Mouse (Mus musculus): ENCODE measurements around the gene Acsl5. TPM values are rescaled to one million over a fixed set of nuclear protein-coding genes. Genes with fewer than 3 reads are reported as not detected.

Acsl5 gene
- polyA plus RNA-seq, 1 experiment: not detected

DNA sequence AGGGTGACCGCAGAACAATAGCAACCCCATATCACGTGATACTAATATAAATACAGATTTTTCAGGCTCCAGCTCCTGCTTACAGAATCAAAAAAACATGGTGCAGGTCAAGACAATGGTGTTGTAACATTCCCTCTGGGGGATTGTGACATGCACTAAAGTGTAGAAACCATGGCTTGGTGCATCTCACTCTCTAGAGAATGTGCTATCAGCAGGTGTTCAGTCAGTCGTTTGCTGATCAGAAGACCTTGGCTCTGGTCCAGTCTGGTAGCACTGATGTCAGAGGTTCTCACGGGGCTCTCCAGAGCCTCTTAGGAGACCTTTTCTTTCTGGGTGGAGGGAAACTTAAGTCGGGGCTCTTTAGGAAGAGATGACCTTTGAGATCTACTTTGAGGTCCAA lies 1.3 kb upstream of the Acsl5 start:
- WGBS: 78% methylated on average over 5 of the region's 5 CpGs
- peaks cover 13% of the 10 kb centered on the region; the same call in 1 of the 2 replicates for H3K4me1 ChIP-seq (ENCODE audit: control insufficient read depth, insufficient read depth, low read length)
- H3K27ac ChIP-seq (ENCODE audit: insufficient read depth, low read depth, low read length): no peak overlapping the region
- TF ChIP-seq CTCF (IDR thresholded peaks at IDR 0.05; ENCODE audit: insufficient read depth, low read depth, low read length) (no peak), POLR2A (IDR thresholded peaks at IDR 0.05; ENCODE audit: insufficient read depth, low read depth, low read length) (no peak)
- no peak overlapping the region for H3K4me3 ChIP-seq (ENCODE audit: insufficient read depth, low read depth, low read length)

DNA sequence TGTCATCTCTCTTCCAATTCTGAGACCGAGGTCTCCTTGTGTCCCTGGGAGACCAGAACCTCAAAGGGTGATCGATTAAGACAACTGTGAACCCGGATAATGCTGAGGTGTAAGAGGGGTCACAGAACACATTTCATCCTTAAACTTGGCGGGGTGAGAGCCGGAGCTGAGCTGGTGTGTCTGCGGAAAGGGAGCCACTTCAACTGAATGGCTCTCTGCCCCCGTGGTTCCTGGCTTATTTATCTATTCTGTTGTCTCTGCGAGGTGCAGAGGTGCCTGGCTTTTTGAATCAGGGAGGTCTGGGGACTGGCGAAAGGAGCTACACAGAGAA lies 1.5 kb downstream of the Acsl5 start:
- peak overlapping the region; percentile 68 for H3K4me3 ChIP-seq (ENCODE audit: insufficient read depth, low read depth, low read length)
- TF ChIP-seq POLR2A (IDR thresholded peaks at IDR 0.05; ENCODE audit: insufficient read depth, low read depth, low read length) (no peak), CTCF (IDR thresholded peaks at IDR 0.05; ENCODE audit: insufficient read depth, low read depth, low read length) (no peak)
- peaks cover 11% of the 10 kb centered on the region; the same call in 1 of the 2 replicates for H3K4me1 ChIP-seq (ENCODE audit: control insufficient read depth, insufficient read depth, low read length)
- H3K27ac ChIP-seq (ENCODE audit: insufficient read depth, low read depth, low read length): peak overlapping the region; percentile 49; the same call in 1 of the 2 replicates
- 7% methylated on average over 9 of the region's 9 CpGs for WGBS

DNA sequence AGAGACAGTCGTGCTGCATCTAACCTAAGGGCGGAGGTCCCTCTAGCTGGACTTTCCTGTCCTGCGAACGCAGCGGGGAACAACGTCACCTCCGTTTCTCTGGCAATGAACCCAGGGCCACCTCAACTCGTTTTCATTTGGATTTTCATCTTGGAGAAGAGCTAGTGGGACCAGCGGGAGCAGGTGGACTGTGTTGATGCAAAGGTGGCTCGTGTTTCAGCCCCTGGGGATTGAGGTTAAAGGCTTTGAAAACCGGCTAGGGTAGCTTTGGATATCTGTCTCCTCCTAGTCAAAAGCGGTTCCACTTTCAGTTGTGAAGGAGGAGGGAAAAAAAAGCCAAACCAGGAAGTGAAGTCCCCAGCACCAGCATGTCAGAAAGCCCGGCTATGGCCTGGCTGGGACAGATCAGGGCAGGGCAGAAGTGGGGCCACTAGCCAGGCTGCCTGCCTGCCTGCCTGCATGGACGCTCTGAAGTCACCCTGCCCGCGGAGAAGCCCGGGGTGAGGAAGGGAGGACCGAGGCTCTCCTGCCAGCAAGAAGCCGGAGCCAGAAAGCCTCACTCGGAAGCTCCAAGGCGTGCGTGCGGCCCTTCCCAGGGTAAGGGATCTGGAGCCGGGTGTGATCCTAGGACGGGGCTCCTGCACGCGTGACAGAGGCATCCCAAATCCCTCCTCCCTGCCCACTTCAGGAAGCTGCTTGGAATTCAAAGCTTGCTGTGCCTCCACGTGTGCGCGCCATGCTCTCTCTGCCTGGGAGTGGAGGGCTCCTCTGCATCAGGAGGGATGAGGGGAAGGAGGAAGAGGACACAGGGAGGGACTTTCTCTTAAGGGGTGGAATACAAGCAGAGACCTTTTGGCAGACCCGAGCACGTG lies 2.1 kb downstream of the Acsl5 start:
- under 1% methylated on average over 32 of the region's 32 CpGs for WGBS
- TF ChIP-seq CTCF (IDR thresholded peaks at IDR 0.05; ENCODE audit: insufficient read depth, low read depth, low read length) (no peak), POLR2A (IDR thresholded peaks at IDR 0.05; ENCODE audit: insufficient read depth, low read depth, low read length) (no peak)
- peak overlapping the region; percentile 68 for H3K4me3 ChIP-seq (ENCODE audit: insufficient read depth, low read depth, low read length)
- peak overlapping the region; percentile 49; the same call in 1 of the 2 replicates for H3K27ac ChIP-seq (ENCODE audit: insufficient read depth, low read depth, low read length)
- H3K4me1 ChIP-seq (ENCODE audit: control insufficient read depth, insufficient read depth, low read length): peaks cover 11% of the 10 kb centered on the region; the same call in 1 of the 2 replicates

DNA sequence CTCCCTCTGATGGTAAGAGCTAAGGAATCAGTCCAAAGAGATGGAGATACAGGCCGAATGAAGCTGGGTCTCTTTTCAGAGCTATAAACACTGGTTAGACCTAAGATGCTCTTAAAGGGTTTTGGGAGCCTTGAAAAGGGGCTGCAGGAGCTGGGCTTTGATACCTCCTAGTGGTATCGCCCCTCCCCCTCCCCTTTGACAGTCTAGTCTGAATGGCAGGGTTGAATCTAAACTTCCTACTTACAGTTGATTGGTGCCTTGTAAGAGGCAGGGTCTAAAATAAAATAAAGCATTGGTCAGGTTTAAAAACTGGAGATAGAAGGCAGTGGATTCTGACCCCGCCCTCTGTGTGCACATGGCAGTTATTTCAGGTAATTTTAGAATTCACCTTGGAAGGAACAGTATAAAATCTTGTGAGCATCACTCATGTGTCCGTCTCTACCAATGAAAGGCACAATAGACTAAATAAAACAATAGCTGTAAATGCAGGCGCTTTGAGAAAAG lies 2.8 kb downstream of the Acsl5 start:
- no peak overlapping the region for H3K27ac ChIP-seq (ENCODE audit: insufficient read depth, low read depth, low read length)
- 28% methylated on average over 5 of the region's 5 CpGs for WGBS
- H3K4me1 ChIP-seq (ENCODE audit: control insufficient read depth, insufficient read depth, low read length): peaks cover 11% of the 10 kb centered on the region; the same call in 1 of the 2 replicates
- TF ChIP-seq CTCF (IDR thresholded peaks at IDR 0.05; ENCODE audit: insufficient read depth, low read depth, low read length) (no peak), POLR2A (IDR thresholded peaks at IDR 0.05; ENCODE audit: insufficient read depth, low read depth, low read length) (no peak)
- H3K4me3 ChIP-seq (ENCODE audit: insufficient read depth, low read depth, low read length): no peak overlapping the region

DNA sequence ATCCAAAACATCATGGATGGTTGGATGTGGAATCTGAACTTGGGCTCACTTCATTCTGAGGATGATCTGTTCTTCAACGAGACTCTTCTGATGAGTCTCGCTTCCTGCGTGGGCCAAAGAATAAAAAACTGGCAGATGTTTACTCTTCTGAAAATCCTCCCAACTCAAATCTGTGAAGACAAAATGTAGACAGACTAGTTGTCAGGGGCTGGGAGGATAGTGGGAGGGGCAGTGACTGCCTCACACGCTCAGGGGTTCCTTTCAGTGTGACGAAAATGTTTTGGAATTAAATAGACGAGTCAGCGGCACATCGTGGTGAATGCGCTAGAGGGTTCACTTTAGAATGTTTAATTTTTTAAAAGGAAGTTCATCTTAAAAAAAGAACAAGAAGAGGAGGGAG lies 4.4 kb downstream of the Acsl5 start:
- WGBS: 61% methylated on average over 9 of the region's 9 CpGs
- no peak for TF ChIP-seq CTCF (IDR thresholded peaks at IDR 0.05; ENCODE audit: insufficient read depth, low read depth, low read length)
- TF ChIP-seq POLR2A (IDR thresholded peaks at IDR 0.05; ENCODE audit: insufficient read depth, low read depth, low read length): no peak
- Histone ChIP-seq H3K4me1 (ENCODE audit: control insufficient read depth, insufficient read depth, low read length) (peaks cover 11% of the 10 kb centered on the region; the same call in 1 of the 2 replicates), H3K27ac (ENCODE audit: insufficient read depth, low read depth, low read length) (no peak overlapping the region), H3K4me3 (ENCODE audit: insufficient read depth, low read depth, low read length) (no peak overlapping the region)

DNA sequence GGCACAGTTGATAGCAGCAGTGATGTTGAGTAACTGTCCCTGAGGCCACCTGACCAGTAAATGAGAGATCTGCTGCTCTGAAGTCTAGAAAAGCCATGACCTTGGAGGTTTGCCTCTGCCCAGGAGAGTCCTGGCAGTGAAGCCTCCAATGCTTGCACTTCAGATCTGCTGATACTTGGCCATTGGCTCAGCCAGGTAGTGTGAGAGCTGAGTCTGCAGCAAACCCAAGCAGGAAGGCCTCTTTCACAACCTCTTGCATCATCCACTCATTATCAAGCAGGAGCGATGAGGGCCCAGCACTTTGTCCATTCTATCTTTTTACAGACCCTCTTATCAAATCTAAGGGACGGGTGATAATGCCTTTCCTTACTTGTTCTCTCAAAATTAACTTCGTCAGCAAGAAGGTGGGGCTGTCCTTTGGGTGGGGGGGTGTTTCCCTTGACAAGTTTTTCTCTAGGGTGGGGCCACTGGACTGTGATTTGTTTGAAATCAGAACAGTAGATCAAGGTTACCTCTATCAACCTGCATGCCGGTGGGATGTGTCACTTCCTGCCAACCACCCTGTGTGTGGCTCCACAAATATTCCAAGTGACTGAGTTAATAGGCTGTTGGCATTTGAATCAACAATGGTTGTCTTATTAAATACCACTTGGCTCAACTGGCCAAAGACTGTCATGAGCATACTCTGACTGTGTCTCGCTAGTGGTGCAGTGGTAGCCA lies 6.1 kb downstream of the Acsl5 start:
- Histone ChIP-seq H3K27ac (ENCODE audit: insufficient read depth, low read depth, low read length) (no peak overlapping the region), H3K4me1 (ENCODE audit: control insufficient read depth, insufficient read depth, low read length) (peaks cover 11% of the 10 kb centered on the region; the same call in 1 of the 2 replicates), H3K4me3 (ENCODE audit: insufficient read depth, low read depth, low read length) (no peak overlapping the region)
- TF ChIP-seq CTCF (IDR thresholded peaks at IDR 0.05; ENCODE audit: insufficient read depth, low read depth, low read length): no peak
- no peak for TF ChIP-seq POLR2A (IDR thresholded peaks at IDR 0.05; ENCODE audit: insufficient read depth, low read depth, low read length)
- WGBS: 90% methylated on average over 5 of the region's 5 CpGs

DNA sequence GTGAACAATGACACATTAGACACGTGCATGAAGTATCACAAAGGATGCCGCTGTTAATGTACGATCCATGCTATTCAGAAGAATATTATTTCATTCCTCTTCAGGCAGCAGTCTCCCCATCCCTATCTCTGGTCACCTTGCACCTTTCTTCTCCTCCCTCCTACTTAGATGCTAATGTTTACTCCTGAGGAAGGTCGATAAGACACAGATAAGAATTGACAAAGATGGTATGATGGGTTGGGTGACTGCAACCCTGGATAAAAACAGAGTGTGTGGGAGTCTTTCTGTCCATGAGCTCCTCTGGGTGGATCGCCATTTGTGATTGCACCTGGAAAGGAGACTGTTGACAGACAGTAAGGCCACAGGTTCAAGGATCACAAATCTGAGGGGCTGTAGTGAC lies 6.8 kb downstream of the Acsl5 start:
- H3K4me3 ChIP-seq (ENCODE audit: insufficient read depth, low read depth, low read length): no peak overlapping the region
- peaks cover 5% of the 10 kb centered on the region; the same call in 1 of the 2 replicates for H3K4me1 ChIP-seq (ENCODE audit: control insufficient read depth, insufficient read depth, low read length)
- TF ChIP-seq POLR2A (IDR thresholded peaks at IDR 0.05; ENCODE audit: insufficient read depth, low read depth, low read length) (no peak), CTCF (IDR thresholded peaks at IDR 0.05; ENCODE audit: insufficient read depth, low read depth, low read length) (no peak)
- H3K27ac ChIP-seq (ENCODE audit: insufficient read depth, low read depth, low read length): no peak overlapping the region
- WGBS: 95% methylated on average over 5 of the region's 5 CpGs

DNA sequence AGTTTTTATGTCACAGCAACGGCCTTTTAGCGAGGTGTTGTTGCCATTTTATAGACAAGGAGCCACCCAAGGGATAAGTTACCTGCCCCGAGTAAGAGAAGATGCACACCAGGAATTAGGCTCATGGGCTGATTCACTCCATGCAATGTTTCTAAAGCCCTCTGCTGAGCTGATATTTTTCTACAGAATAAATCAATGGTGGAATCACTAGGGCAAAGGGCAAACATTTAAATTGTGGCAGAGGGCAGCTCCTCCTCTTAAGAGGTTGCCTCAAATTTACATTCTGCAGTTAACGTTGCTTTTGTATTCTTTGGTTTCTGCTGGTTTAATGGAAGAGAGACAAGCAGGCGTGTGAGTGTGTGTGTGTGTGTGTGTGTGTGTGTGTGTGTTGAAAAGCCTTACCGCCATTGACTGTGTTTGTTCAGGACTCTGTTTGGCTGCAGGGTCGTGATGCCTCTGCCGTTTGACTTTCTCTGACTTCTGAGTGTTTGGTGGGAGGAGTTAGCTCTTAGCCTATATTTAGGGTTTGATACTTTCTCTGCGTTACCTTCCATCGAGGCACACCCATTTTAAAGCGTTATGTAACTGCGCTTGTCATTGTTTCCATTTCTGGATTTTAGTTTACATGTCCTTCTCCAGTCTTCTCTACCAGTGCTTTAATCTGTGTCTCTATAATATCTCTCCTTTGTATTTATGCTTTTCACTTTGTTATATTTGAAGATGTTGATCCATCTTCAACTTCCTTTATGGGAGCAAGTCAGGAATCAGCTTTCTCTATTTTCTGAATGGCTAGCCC lies 8.8 kb downstream of the Acsl5 start:
- H3K4me1 ChIP-seq (ENCODE audit: control insufficient read depth, insufficient read depth, low read length): no peaks in the 10 kb centered on the region
- H3K4me3 ChIP-seq (ENCODE audit: insufficient read depth, low read depth, low read length): no peak overlapping the region
- no peak for TF ChIP-seq POLR2A (IDR thresholded peaks at IDR 0.05; ENCODE audit: insufficient read depth, low read depth, low read length)
- no peak for TF ChIP-seq CTCF (IDR thresholded peaks at IDR 0.05; ENCODE audit: insufficient read depth, low read depth, low read length)
- 79% methylated on average over 12 of the region's 12 CpGs for WGBS
- H3K27ac ChIP-seq (ENCODE audit: insufficient read depth, low read depth, low read length): no peak overlapping the region
